In genomic region chr11:103697565-103698176, GRCm38 (mm10) we compare ENCODE assay signal across 8 mouse cellular contexts. TPM values are rescaled to one million over a fixed set of nuclear protein-coding genes. Genes with fewer than 3 reads are reported as not detected.
A peak's percentile ranks its signal among the peaks of the same experiment; 100 is the strongest.
DNase-seq lines count a peak whose midpoint lies in the region; ATAC-seq lines count a peak whose summit lies in the region.

Gene Gosr2, minus strand, starts transcription at chr11:103697898.

- H3K4me1 ChIP-seq in hindbrain, embryonic 11.5 days (replicated peaks; ENCODE audit: control insufficient read depth, insufficient read depth, low read length), result 0 out of 2 replicates have a peak, but pooled peaks cover 2% of the 10 kb centered on the region

- peak; percentile 96 for ATAC-seq in hindbrain, embryonic 11.5 days (ENCODE audit: low FRiP score)

- H3K4me3 ChIP-seq in hindbrain, embryonic 11.5 days (ENCODE audit: low read depth, low read length), result peak within 1 kb of the TSS; percentile 92

- no peaks in the 10 kb centered on the region for H3K9me3 ChIP-seq in hindbrain, embryonic 11.5 days (ENCODE audit: control insufficient read depth, low read length)

- H3K27ac ChIP-seq in hindbrain, embryonic 11.5 days (ENCODE audit: low read depth, low read length), result peak within 1 kb of the TSS; percentile 95

- peak; percentile 94 for DNase-seq in MN1 (ENCODE audit: low spot score)
- peak; percentile 87 for DNase-seq in cerebellum, adult 9-10 months
- peak; percentile 78 to 87 for DNase-seq in frontal cortex, adult 2 months (ENCODE audit: extremely low spot score in 1 of 2, low spot score in 1 of 2)
- peak; percentile 93 for DNase-seq in hindbrain, embryonic 11.5 days (ENCODE audit: low spot score)
- peak; percentile 89 to 90 for DNase-seq in layer of hippocampus, postnatal 10 days (ENCODE audit: low spot score in 2 of 2)
- DNase-seq in lung, postnatal 10 days, result peak; percentile 91
- DNase-seq in ovary, postnatal 36 days (ENCODE audit: low spot score), result peak; percentile 89
- DNase-seq in thymus, postnatal 25 days, result peak; percentile 92

- WGBS in hindbrain, embryonic 11.5 days, result 0% methylated on average over 57 of the region's 57 CpGs

- peak within 1 kb of the TSS; percentile 90 for H3K9ac ChIP-seq in hindbrain, embryonic 11.5 days (ENCODE audit: low read depth, low read length)

- no peaks in the 10 kb centered on the region for H3K36me3 ChIP-seq in hindbrain, embryonic 11.5 days (ENCODE audit: control insufficient read depth, insufficient read depth, low read length)

- H3K4me2 ChIP-seq in hindbrain, embryonic 11.5 days (replicated peaks; ENCODE audit: low read depth, low read length), result peak within 1 kb of the TSS; percentile 58

- no peaks in the 10 kb centered on the region for H3K27me3 ChIP-seq in hindbrain, embryonic 11.5 days (ENCODE audit: control insufficient read depth, insufficient read depth, low read length)

RNA-seq across cellular contexts. Expression of gene Gosr2, which starts in this region (rescaled TPM):
- 89.4 and 90.9 TPM in 2 replicates for polyA plus RNA-seq in frontal cortex, adult 2 months (2012; rRNA removed)
- polyA plus RNA-seq in hindbrain, embryonic 11.5 days (2014; fragmentation: Nextera tagmentation; extraction: Ambion mirVana), result 75.2 and 91.3 TPM in 2 replicates
- 10 to 100 TPM; 72.9 to 78.3 TPM for total RNA-seq in layer of hippocampus, postnatal 10 days (2021)

Comparison
In these comparisons a context has a peak if more than half of its experiments do, and no peak if none do; other contexts are left out.
1. Peak in every context shown above with its lines: DNase-seq, ATAC-seq, H3K4me3 ChIP-seq and H3K27ac ChIP-seq.